ENCODE assay signal across 8 mouse cellular contexts in the genomic region with DNA sequence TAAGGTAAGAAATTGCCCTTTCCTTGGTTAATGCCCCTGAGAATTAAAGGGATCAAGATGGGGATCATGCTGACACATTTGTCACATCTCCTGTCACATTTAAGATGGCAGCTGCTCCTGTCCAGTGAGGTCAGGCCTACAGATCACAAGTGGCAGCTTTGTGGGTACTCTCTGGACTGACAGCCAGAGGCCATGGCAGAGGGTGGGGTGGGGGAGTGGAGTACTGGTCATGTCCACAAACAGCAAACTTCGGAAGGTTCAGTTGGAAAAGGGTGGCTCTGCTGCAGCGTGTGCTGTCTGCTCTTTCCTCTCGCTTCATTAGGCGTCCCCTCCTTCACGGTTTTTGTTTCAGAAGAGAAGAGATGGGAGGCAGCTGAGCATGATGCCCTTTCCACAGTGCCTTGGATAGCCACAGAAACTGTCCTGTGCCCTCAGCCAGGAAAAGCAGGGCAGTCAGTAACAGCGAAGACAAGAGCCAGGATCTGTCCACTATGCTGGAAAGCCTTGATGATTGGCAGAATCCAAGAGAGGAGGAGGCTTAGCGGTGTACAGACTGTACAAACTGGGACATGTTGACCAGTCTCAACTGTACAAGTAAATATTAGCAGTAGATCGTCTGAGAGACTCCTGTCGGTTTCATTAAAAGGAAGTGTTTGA. TPM values are rescaled to one million over a fixed set of nuclear protein-coding genes. Genes with fewer than 3 reads are reported as not detected.
A peak's percentile ranks its signal among the peaks of the same experiment; 100 is the strongest.
DNase-seq lines count a peak whose midpoint lies in the region; ATAC-seq and TF ChIP-seq lines count a peak whose summit lies in the region.

No protein-coding gene starts in this region.

- no peak for TF ChIP-seq CTCF in testis, adult 2 months (IDR thresholded peaks at IDR 0.05; ENCODE audit: control insufficient read depth, insufficient read depth, insufficient replicate concordance, low read depth, low read length)

- H3K4me2 ChIP-seq in heart, embryonic 13.5 days, result no peak overlapping the region
- 0 out of 2 replicates have a peak overlapping the region, but pooled peaks have one; percentile 14 for H3K4me2 ChIP-seq in liver, embryonic 15.5 days

- H3K27me3 ChIP-seq in heart, embryonic 13.5 days (replicated peaks), result no peaks in the 10 kb centered on the region
- no peaks in the 10 kb centered on the region for H3K27me3 ChIP-seq in testis, adult 2 months (ENCODE audit: control insufficient read depth, insufficient read depth, low read length)
- no peaks in the 10 kb centered on the region for H3K27me3 ChIP-seq in liver, embryonic 15.5 days

- DNase-seq in heart, adult 8-10 months (ENCODE audit: low spot score), result no peak
- DNase-seq in testis, postnatal 14 days (ENCODE audit: low spot score), result no peak
- no peak for DNase-seq in right cerebral cortex, postnatal 36 days (ENCODE audit: low spot score in 2 of 2)
- no peak for DNase-seq in right cerebral cortex, adult 2 months (ENCODE audit: low spot score in 2 of 2)
- DNase-seq in gastrocnemius, adult 8-10 months (ENCODE audit: low spot score in 2 of 2), result no peak

- ATAC-seq in heart, embryonic 13.5 days (ENCODE audit: extremely low read depth, insufficient number of reproducible peaks, low FRiP score, low TSS enrichment), result no peak
- peak; percentile 54 for ATAC-seq in liver, embryonic 15.5 days (ENCODE audit: insufficient read depth)

- 59% methylated on average over 9 of the region's 9 CpGs for WGBS in heart, embryonic 13.5 days
- 66% methylated on average over 9 of the region's 9 CpGs for whole genome bisulfite sequencing in liver, embryonic 15.5 days (ENCODE audit: insufficient replicate concordance)

- TF ChIP-seq POLR2A in testis, adult 2 months (IDR thresholded peaks at IDR 0.05; ENCODE audit: control insufficient read depth, low read depth, low read length), result no peak

- H3K27ac ChIP-seq in heart, embryonic 13.5 days (replicated peaks), result peak overlapping the region; percentile 79
- peak overlapping the region; percentile 67 for H3K27ac ChIP-seq in testis, adult 2 months (ENCODE audit: control insufficient read depth, insufficient read depth, low read depth, low read length)
- H3K27ac ChIP-seq in liver, embryonic 15.5 days (replicated peaks), result peak overlapping the region; percentile 78

- peaks cover 33% of the 10 kb centered on the region for H3K4me1 ChIP-seq in heart, embryonic 13.5 days
- peaks cover 3% of the 10 kb centered on the region; the same call in 1 of the 2 replicates for H3K4me1 ChIP-seq in testis, adult 2 months (ENCODE audit: control insufficient read depth, insufficient read depth, low read length)
- peaks cover 44% of the 10 kb centered on the region for H3K4me1 ChIP-seq in liver, embryonic 15.5 days (replicated peaks)

- H3K4me3 ChIP-seq in heart, embryonic 13.5 days, result no peak overlapping the region
- no peak overlapping the region for H3K4me3 ChIP-seq in testis, adult 2 months (ENCODE audit: control insufficient read depth, low read depth, low read length)
- H3K4me3 ChIP-seq in liver, embryonic 15.5 days (replicated peaks), result no peak overlapping the region

- H3K36me3 ChIP-seq in heart, embryonic 13.5 days, result peaks cover 36% of the 10 kb centered on the region
- no peaks in the 10 kb centered on the region for H3K36me3 ChIP-seq in testis, adult 2 months (ENCODE audit: control insufficient read depth, insufficient read depth, low read length)
- H3K36me3 ChIP-seq in liver, embryonic 15.5 days (replicated peaks), result peaks cover 20% of the 10 kb centered on the region

- H3K9ac ChIP-seq in heart, embryonic 13.5 days, result no peak overlapping the region; the same call in 1 of the 2 replicates
- H3K9ac ChIP-seq in liver, embryonic 15.5 days, result no peak overlapping the region

- no peaks in the 10 kb centered on the region for H3K9me3 ChIP-seq in heart, embryonic 13.5 days
- H3K9me3 ChIP-seq in liver, embryonic 15.5 days (replicated peaks), result no peaks in the 10 kb centered on the region

RNA-seq across cellular contexts. Expression of gene Podxl, which starts 46.0 kb away (rescaled TPM):
- 18.4 and 22.2 TPM in 2 replicates for polyA plus RNA-seq in heart, embryonic 13.5 days (2015; fragmentation: Nextera tagmentation; extraction: Ambion mirVana)
- total RNA-seq in heart, adult 8-10 months (2022), result 10 to 100 TPM; 75.2 to 81.7 (median 75.7) TPM
- polyA plus RNA-seq in testis, adult 2 months (2012; rRNA removed), result 2.1 and 2.2 TPM in 2 replicates
- 5.1 and 5.8 TPM in 2 replicates for polyA plus RNA-seq in liver, embryonic 15.5 days (2015; fragmentation: Nextera tagmentation; extraction: Ambion mirVana)
- total RNA-seq in gastrocnemius, adult 8-10 months (2022), result 10 to 100 TPM; 16.1 to 22.2 (median 18.0) TPM
